ENCODE assay signal across 18 mouse cellular contexts in genomic region chr11:121542471-121542870, GRCm38 (mm10). TPM values are rescaled to one million over a fixed set of nuclear protein-coding genes. Genes with fewer than 3 reads are reported as not detected.
"Had no signal": no experiment of that assay in that cellular context is flagged by ENCODE, and none has a peak within 500 bp of the region (broad histone marks: within the 10 kb centered on the region; RNA-seq: fewer than 3 reads in every experiment).

No protein-coding gene starts in this region.

- H3K9ac ChIP-seq: limb, embryonic 15.5 days; midbrain, embryonic 15.5 days; neural tube, embryonic 12.5 days had no signal

- H3K36me3 ChIP-seq: limb, embryonic 15.5 days had no signal

- ATAC-seq: midbrain, embryonic 15.5 days had no signal

- H3K4me3 ChIP-seq: left cerebral cortex, adult 2 months; limb, embryonic 15.5 days; megakaryocyte, embryonic 14.5 days; midbrain, embryonic 15.5 days; neural tube, embryonic 12.5 days had no signal

- H3K9me3 ChIP-seq: limb, embryonic 15.5 days; megakaryocyte, embryonic 14.5 days; midbrain, embryonic 15.5 days; neural tube, embryonic 12.5 days had no signal

- H3K27me3 ChIP-seq: limb, embryonic 15.5 days; megakaryocyte, embryonic 14.5 days; midbrain, embryonic 15.5 days; neural tube, embryonic 12.5 days had no signal

- H3K4me2 ChIP-seq: limb, embryonic 15.5 days; midbrain, embryonic 11.5 days; midbrain, embryonic 15.5 days; neural tube, embryonic 12.5 days had no signal

- DNase-seq: kidney, adult 8-10 months; kidney, postnatal 25 days; lung, adult 2 months; lung, postnatal 10 days; retina, postnatal 1 day; right cerebral cortex, postnatal 4 days; spleen, adult 18-20 months; thymus, adult 2 months; thymus, postnatal 25 days had no signal

- H3K27ac ChIP-seq: left cerebral cortex, adult 2 months; limb, embryonic 15.5 days; macrophage; midbrain, embryonic 15.5 days; neural tube, embryonic 12.5 days had no signal

- H3K4me1 ChIP-seq: midbrain, embryonic 15.5 days; neural tube, embryonic 12.5 days had no signal

RNA-seq across cellular contexts. Expression of gene Zfp750, which starts 23.3 kb away (rescaled TPM):
- total RNA-seq: monocyte, adult 5-6 weeks; neutrophil, adult 5-6 weeks had no signal
- polyA plus RNA-seq: macrophage had no signal
